Mouse (Mus musculus) embryonic fibroblast, embryonic 13.5 days (primary cell): ENCODE results near the gene Spred1.

Experiments used
- CTCF ChIP-seq: IDR thresholded peaks from 2 replicates; pipeline ENCODE4 v1.5.1; 2011; ENCODE audit warnings: mild to moderate bottlenecking, control low read depth, low read length, moderate library complexity, borderline replicate concordance; ENCODE audit not compliant: insufficient read depth
- POLR2A ChIP-seq: IDR thresholded peaks from 2 replicates; pipeline ENCODE4 v1.6.1; 2011; ENCODE audit warnings: low read depth, mild to moderate bottlenecking, control low read depth, low read length, moderate library complexity

DNA sequence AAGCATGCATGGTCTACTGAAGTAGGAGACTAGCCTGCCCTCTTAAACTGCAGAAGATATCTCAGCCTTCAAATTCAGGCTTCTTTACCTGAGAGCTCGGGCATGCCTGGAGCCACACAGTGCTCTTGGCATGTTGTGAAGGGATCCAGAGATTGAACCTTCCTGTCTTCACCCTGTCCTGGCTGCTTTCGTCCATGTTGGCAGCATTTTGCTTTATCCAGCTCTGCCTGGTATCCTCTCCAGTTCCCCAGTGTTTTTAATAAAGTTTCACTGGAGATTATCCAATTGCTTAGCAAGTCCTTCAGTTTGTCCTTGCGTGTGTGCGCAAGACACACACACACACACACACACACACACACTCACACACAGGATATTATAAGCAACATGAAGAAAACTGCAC, 54.9 kb downstream of the Spred1 start:
- TF ChIP-seq CTCF (no peak), POLR2A (no peak)
